Mouse (Mus musculus) lung, postnatal 0 days (tissue): Measurements from ENCODE around the gene Ppp1r14d. TPM values are rescaled to one million over a fixed set of nuclear protein-coding genes. Genes with fewer than 3 reads are reported as not detected.
A peak's percentile ranks its signal among the peaks of the same experiment; 100 is the strongest.

ENCODE experiments used
- ATAC-seq: fragments of 200-750 bp; cut with Nextera tagmentation; 2 replicates; pipeline ENCODE4 v1.8.0; 2017; ENCODE audit warnings: moderate library complexity
- DNase-seq: peaks from one replicate; pipeline ENCODE4 v3.0.0-alpha.2; 2016; ENCODE audit warnings: low spot score
- H3K27ac ChIP-seq: fragments of 300-500 bp; sonication (generic); 2 replicates; pipeline ENCODE4 v1.5.1; 2014; ENCODE audit warnings: antibody characterized with exemption, mild to moderate bottlenecking, low read length, mixed read lengths
- H3K27me3 ChIP-seq: fragments of 300-500 bp; sonication (generic); replicated peaks from 2 replicates; pipeline ENCODE4 v1.6.1; 2014; ENCODE audit warnings: low read length, mixed read lengths; ENCODE audit not compliant: insufficient read depth
- H3K36me3 ChIP-seq: fragments of 300-500 bp; sonication (generic); 2 replicates; pipeline ENCODE4 v1.6.1; 2014; ENCODE audit warnings: low read length, mixed read lengths; ENCODE audit not compliant: insufficient read depth
- H3K4me1 ChIP-seq: fragments of 300-500 bp; sonication (generic); 2 replicates; pipeline ENCODE4 v1.6.1; 2014; ENCODE audit warnings: antibody characterized with exemption, low read depth, low read length, mixed read lengths; ENCODE audit not compliant: insufficient read depth
- H3K4me2 ChIP-seq: fragments of 300-500 bp; sonication (generic); replicated peaks from 2 replicates; pipeline ENCODE4 v1.6.1; 2014; ENCODE audit warnings: low read depth, mild to moderate bottlenecking, low read length, moderate library complexity, mixed read lengths
- H3K4me3 ChIP-seq: fragments of 300-500 bp; sonication (generic); 2 replicates; pipeline ENCODE4 v1.5.1; 2014; ENCODE audit warnings: low read depth, low read length
- H3K9ac ChIP-seq: fragments of 300-500 bp; sonication (generic); replicated peaks from 2 replicates; pipeline ENCODE4 v1.6.1; 2014; ENCODE audit warnings: low read depth, mild to moderate bottlenecking
- H3K9me3 ChIP-seq: fragments of 300-500 bp; sonication (generic); 2 replicates; pipeline ENCODE4 v1.6.1; 2016; ENCODE audit warnings: low read length, mixed read lengths
- CTCF ChIP-seq: IDR thresholded peaks from 2 replicates; pipeline ENCODE4 v1.5.1; 2016; ENCODE audit warnings: antibody characterized with exemption, mild to moderate bottlenecking
- EP300 ChIP-seq: IDR thresholded peaks from 2 replicates; pipeline ENCODE4 v1.6.1; 2016; ENCODE audit warnings: antibody characterized with exemption, mild to moderate bottlenecking, control low read depth
- WGBS: fragments of 180-500 bp; shearing (Covaris S2); extraction: QIAGEN DNeasy Blood & Tissue Kit; methylation state at CpG from one replicate; pipeline ENCODE4 v1.1.7; 2014; 5-methylcytosine and 5-hydroxymethylcytosine counted together
- polyA plus RNA-seq: library from polyadenylated mRNA; unstranded; fragments of >200 nt; fragmentation: Nextera tagmentation; extraction: Ambion mirVana; gene quantifications from 2 replicates; pipeline ENCODE4 v1.2.1, GENCODE M21; 2015

Gene Ppp1r14d
- polyA plus RNA-seq, 1 experiment from 2014 or later = 2.1 TPM

- H3K27me3 ChIP-seq = no peaks in the 10 kb centered on the region
- H3K4me3 ChIP-seq = no peak overlapping the region
- no peaks in the 10 kb centered on the region for H3K9me3 ChIP-seq
- H3K27ac ChIP-seq = peak overlapping the region; percentile 43; the same call in 1 of the 2 replicates
- no peak for TF ChIP-seq CTCF
- TF ChIP-seq EP300 = no peak
- H3K36me3 ChIP-seq = no peaks in the 10 kb centered on the region
- H3K4me1 ChIP-seq = no peaks in the 10 kb centered on the region
- H3K9ac ChIP-seq = no peak overlapping the region
- ATAC-seq (peak; percentile 4; the same call in 1 of the 2 replicates), DNase-seq (no peak)
- 54% methylated on average over 5 of the region's 5 CpGs for WGBS
- H3K4me2 ChIP-seq = no peak overlapping the region
Observed at GRCm38 (mm10) chr2:119250377-119250776, 20.7 kb upstream of the Ppp1r14d start.

- no peaks in the 10 kb centered on the region for H3K27me3 ChIP-seq
- ATAC-seq = peak; percentile 80
- H3K27ac ChIP-seq = peak overlapping the region; percentile 68
- H3K4me2 ChIP-seq = no peak overlapping the region
- H3K4me3 ChIP-seq = no peak overlapping the region
- no peaks in the 10 kb centered on the region for H3K9me3 ChIP-seq
- TF ChIP-seq CTCF (peak; percentile 43), EP300 (no peak)
- H3K36me3 ChIP-seq = no peaks in the 10 kb centered on the region
- H3K4me1 ChIP-seq = no peaks in the 10 kb centered on the region
- 42% methylated on average over 4 of the region's 4 CpGs for WGBS
- DNase-seq = peak; percentile 65
- H3K9ac ChIP-seq = no peak overlapping the region
Observed at GRCm38 (mm10) chr2:119249592-119250061, 19.9 kb upstream of the Ppp1r14d start.

- WGBS = 75% methylated on average over 9 of the region's 9 CpGs
- no peaks in the 10 kb centered on the region for H3K27me3 ChIP-seq
- no peaks in the 10 kb centered on the region for H3K36me3 ChIP-seq
- H3K9me3 ChIP-seq = no peaks in the 10 kb centered on the region
- no peak for DNase-seq
- no peak overlapping the region for H3K9ac ChIP-seq
- H3K4me1 ChIP-seq = no peaks in the 10 kb centered on the region
- H3K4me2 ChIP-seq = no peak overlapping the region
- H3K27ac ChIP-seq = no peak overlapping the region
- no peak overlapping the region for H3K4me3 ChIP-seq
- no peak for TF ChIP-seq CTCF
- no peak for TF ChIP-seq EP300
- no peak for ATAC-seq
Observed at GRCm38 (mm10) chr2:119247904-119248303, 18.2 kb upstream of the Ppp1r14d start.

DNA sequence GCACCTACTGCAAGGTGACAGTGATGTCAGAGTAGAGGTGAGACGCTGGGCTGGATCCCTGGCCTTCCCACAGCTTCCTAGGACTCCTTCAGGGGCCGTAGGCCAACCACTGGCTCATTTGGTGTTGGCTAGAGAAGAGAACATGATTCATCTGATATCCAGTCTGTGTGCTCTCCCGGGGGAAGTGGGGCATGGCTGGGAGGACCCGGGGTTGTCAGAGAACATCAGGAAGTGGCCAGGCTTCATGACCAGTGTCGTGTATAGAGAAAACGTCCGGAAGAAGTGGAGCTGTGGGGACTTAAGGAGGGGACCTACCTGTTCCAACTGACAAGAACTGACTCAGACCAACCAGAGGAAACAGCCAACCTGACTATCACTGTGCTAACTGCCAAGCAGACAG is 15.5 kb upstream of the Ppp1r14d start:
- TF ChIP-seq CTCF = no peak
- TF ChIP-seq EP300 = no peak
- no peaks in the 10 kb centered on the region for H3K9me3 ChIP-seq
- 76% methylated on average over 7 of the region's 7 CpGs for WGBS
- H3K27ac ChIP-seq = no peak overlapping the region
- no peak for DNase-seq
- no peaks in the 10 kb centered on the region for H3K4me1 ChIP-seq
- no peaks in the 10 kb centered on the region for H3K27me3 ChIP-seq
- ATAC-seq = no peak
- no peaks in the 10 kb centered on the region for H3K36me3 ChIP-seq
- H3K4me3 ChIP-seq = no peak overlapping the region
- no peak overlapping the region for H3K9ac ChIP-seq
- H3K4me2 ChIP-seq = no peak overlapping the region

DNA sequence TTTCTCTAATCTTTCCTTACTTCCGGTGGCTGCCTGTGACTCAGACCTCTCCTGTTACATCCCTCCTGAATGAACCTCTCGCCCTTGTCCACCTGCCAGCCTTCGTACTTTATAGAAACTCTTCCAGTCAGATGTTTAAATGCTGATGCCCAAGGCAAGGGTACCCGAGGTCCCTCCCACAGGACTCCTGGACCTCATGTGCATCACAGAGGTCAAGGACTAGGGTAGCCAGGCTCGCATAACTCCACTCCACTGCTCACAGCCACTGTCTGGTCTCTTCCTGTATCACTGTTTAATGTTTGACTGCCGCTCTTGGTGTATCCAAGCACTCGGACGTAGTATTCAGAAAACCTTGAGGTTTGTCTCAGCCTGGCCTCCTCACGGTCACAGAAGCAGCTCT is 12.8 kb upstream of the Ppp1r14d start:
- Histone ChIP-seq H3K4me3 (no peak overlapping the region), H3K36me3 (no peaks in the 10 kb centered on the region), H3K4me2 (no peak overlapping the region), H3K9ac (no peak overlapping the region), H3K4me1 (no peaks in the 10 kb centered on the region; the same call in 1 of the 2 replicates), H3K27me3 (peaks cover 9% of the 10 kb centered on the region; the same call in 1 of the 2 replicates), H3K9me3 (no peaks in the 10 kb centered on the region), H3K27ac (no peak overlapping the region)
- TF ChIP-seq CTCF = no peak
- TF ChIP-seq EP300 = no peak
- WGBS = 51% methylated on average over 9 of the region's 9 CpGs
- ATAC-seq (no peak), DNase-seq (no peak)

DNA sequence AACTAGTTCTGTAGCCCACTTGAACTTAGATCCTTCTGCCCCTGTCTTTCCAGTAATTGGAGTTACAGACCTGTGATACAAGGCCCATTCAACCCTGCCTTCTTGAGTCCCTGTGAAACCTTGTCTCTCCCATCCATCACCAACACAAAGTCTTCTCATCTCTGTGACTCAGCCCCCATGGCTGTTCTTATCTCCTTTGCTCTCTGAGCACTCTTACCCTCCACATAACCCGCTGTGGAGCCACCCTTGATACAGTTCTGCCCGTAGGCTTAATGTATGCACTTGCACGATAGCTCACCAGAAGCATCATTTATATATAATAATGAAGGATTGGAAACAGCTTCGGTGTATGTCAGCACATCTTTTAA is 11.1 kb upstream of the Ppp1r14d start:
- TF ChIP-seq EP300 (no peak), CTCF (no peak)
- DNase-seq (no peak), ATAC-seq (no peak)
- Histone ChIP-seq H3K36me3 (no peaks in the 10 kb centered on the region), H3K4me2 (no peak overlapping the region), H3K9me3 (no peaks in the 10 kb centered on the region), H3K4me1 (no peaks in the 10 kb centered on the region; the same call in none of the 2 replicates), H3K4me3 (no peak overlapping the region), H3K9ac (no peak overlapping the region), H3K27ac (no peak overlapping the region), H3K27me3 (peaks cover 18% of the 10 kb centered on the region; the same call in 1 of the 2 replicates)
- WGBS = 75% methylated on average over 4 of the region's 4 CpGs
